Mouse (Mus musculus) MEL (cell line): ENCODE results near the gene Prkar2a. TPM values are rescaled to one million over a fixed set of nuclear protein-coding genes. Genes with fewer than 3 reads are reported as not detected.

Experiments used
- DNase-seq: peaks from one replicate; pipeline ENCODE4 v3.0.0; 2011; ENCODE audit warnings: low read depth, low spot score
- H3K27ac ChIP-seq: 2 replicates; pipeline ENCODE4 v1.5.1; 2012; ENCODE audit warnings: low read depth, mild to moderate bottlenecking, control low read depth, low read length, moderate library complexity; ENCODE audit not compliant: control insufficient read depth
- H3K27me3 ChIP-seq, 2 experiments: fragments of 150-350 bp in 1 of 2; sonication (generic) in 1 of 2; 2 replicates each; pipeline ENCODE4 v1.6.1; 2012; ENCODE audit warnings: low read length in 2 of 2, mild to moderate bottlenecking in 2 of 2, improper control_type of control experiment in 1 of 2, moderate library complexity in 1 of 2; ENCODE audit not compliant: insufficient read depth in 2 of 2, control insufficient read depth in 1 of 2
- H3K36me3 ChIP-seq, 2 experiments: 2 replicates each; pipeline ENCODE4 v1.6.1; 2012 to 2014; ENCODE audit warnings: low read length in 2 of 2, improper control_type of control experiment in 1 of 2, inconsistent platforms in 1 of 2, mild to moderate bottlenecking in 1 of 2; ENCODE audit not compliant: insufficient read depth in 2 of 2, control insufficient read depth in 1 of 2
- H3K4me1 ChIP-seq, 2 experiments: fragments of 150-350 bp in 1 of 2; sonication (generic) in 1 of 2; 2 replicates each; pipeline ENCODE4 v1.6.1; 2012; ENCODE audit warnings: low read length in 2 of 2, improper control_type of control experiment in 1 of 2, mild to moderate bottlenecking in 1 of 2; ENCODE audit not compliant: insufficient read depth in 2 of 2, control insufficient read depth in 1 of 2
- H3K4me3 ChIP-seq, 2 experiments: fragments of 150-350 bp in 1 of 2; sonication (generic) in 1 of 2; 2 replicates each; pipeline ENCODE4 v1.5.1; 2012; ENCODE audit warnings: low read depth in 2 of 2, low read length in 2 of 2, mild to moderate bottlenecking in 2 of 2, moderate library complexity in 2 of 2, control low read depth in 1 of 2, improper control_type of control experiment in 1 of 2; ENCODE audit not compliant: control insufficient read depth in 1 of 2, insufficient read depth in 1 of 2
- H3K79me2 ChIP-seq: 2 replicates; pipeline ENCODE4 v1.6.1; 2012; ENCODE audit warnings: mild to moderate bottlenecking, low read length, moderate library complexity; ENCODE audit not compliant: control insufficient read depth, poor library complexity, insufficient read depth
- H3K9ac ChIP-seq: 2 replicates; pipeline ENCODE4 v1.6.1; 2012; ENCODE audit warnings: low read depth, mild to moderate bottlenecking, control low read depth, low read length, moderate library complexity; ENCODE audit not compliant: control insufficient read depth, poor library complexity, severe bottlenecking
- H3K9me3 ChIP-seq: fragments of 150-350 bp; sonication (generic); replicated peaks from 2 replicates; pipeline ENCODE4 v1.6.1; 2012; ENCODE audit warnings: mild to moderate bottlenecking, low read length, improper control_type of control experiment, moderate library complexity; ENCODE audit not compliant: insufficient read depth
- CHD1 ChIP-seq: IDR thresholded peaks from 2 replicates; pipeline ENCODE4 v1.6.1; 2012; ENCODE audit warnings: low read depth, mild to moderate bottlenecking, inconsistent platforms, low read length, improper control_type of control experiment
- E2F4 ChIP-seq: IDR thresholded peaks from 2 replicates; pipeline ENCODE4 v1.6.1; 2011; ENCODE audit warnings: low read depth, low read length, improper control_type of control experiment, borderline replicate concordance
- ELF1 ChIP-seq: IDR thresholded peaks from 2 replicates; pipeline ENCODE4 v1.6.1; 2014; ENCODE audit warnings: low read depth, mild to moderate bottlenecking, inconsistent platforms, low read length, improper control_type of control experiment, moderate library complexity
- HCFC1 ChIP-seq: IDR thresholded peaks from 2 replicates; pipeline ENCODE4 v1.6.1; 2012; ENCODE audit warnings: low read depth, mild to moderate bottlenecking, inconsistent platforms, low read length, improper control_type of control experiment, moderate library complexity
- MAFK ChIP-seq: IDR thresholded peaks from 2 replicates; pipeline ENCODE4 v1.6.1; 2011; ENCODE audit warnings: low read depth, mild to moderate bottlenecking, low read length, improper control_type of control experiment, borderline replicate concordance
- MXI1 ChIP-seq: IDR thresholded peaks from 2 replicates; pipeline ENCODE4 v1.6.1; 2011; ENCODE audit warnings: mild to moderate bottlenecking, low read depth, low read length, improper control_type of control experiment
- NELFE ChIP-seq: IDR thresholded peaks from 2 replicates; pipeline ENCODE4 v1.6.1; 2011; ENCODE audit warnings: low read depth, low read length, improper control_type of control experiment
- NRF1 ChIP-seq: IDR thresholded peaks from 2 replicates; pipeline ENCODE4 v1.6.1; 2014; ENCODE audit warnings: low read depth, mild to moderate bottlenecking, inconsistent platforms, low read length, improper control_type of control experiment, moderate library complexity; ENCODE audit not compliant: poor library complexity, insufficient read depth, severe bottlenecking
- POLR2A ChIP-seq, 2 experiments: IDR thresholded peaks; 2 replicates each; pipeline ENCODE4 v1.6.1; 2011 to 2012; ENCODE audit warnings: low read length in 2 of 2, mild to moderate bottlenecking in 2 of 2, control low read depth in 1 of 2, improper control_type of control experiment in 1 of 2, low read depth in 1 of 2, moderate library complexity in 1 of 2; ENCODE audit not compliant: control insufficient read depth in 1 of 2, insufficient read depth in 1 of 2, poor library complexity in 1 of 2
- POLR2AphosphoS2 ChIP-seq: IDR thresholded peaks from 2 replicates; pipeline ENCODE4 v1.6.1; 2011; ENCODE audit warnings: low read length, improper control_type of control experiment
- SIN3A ChIP-seq: IDR thresholded peaks from 2 replicates; pipeline ENCODE4 v1.6.1; 2012; ENCODE audit warnings: low read length, improper control_type of control experiment, inconsistent platforms
- SMC3 ChIP-seq: IDR thresholded peaks from 2 replicates; pipeline ENCODE4 v1.6.1; 2011; ENCODE audit warnings: low read depth, low read length, improper control_type of control experiment
- USF1 ChIP-seq: IDR thresholded peaks from 2 replicates; pipeline ENCODE4 v1.6.1; 2014; ENCODE audit warnings: low read depth, mild to moderate bottlenecking, inconsistent platforms, low read length, improper control_type of control experiment, moderate library complexity
- ZC3H11A ChIP-seq: IDR thresholded peaks from 2 replicates; pipeline ENCODE4 v1.6.1; 2012; ENCODE audit warnings: low read depth, mild to moderate bottlenecking, inconsistent platforms, low read length, improper control_type of control experiment
- ZKSCAN1 ChIP-seq: IDR thresholded peaks from 2 replicates; pipeline ENCODE4 v1.6.1; 2012; ENCODE audit warnings: low read depth, mild to moderate bottlenecking, inconsistent platforms, low read length, improper control_type of control experiment, moderate library complexity
- ZNF384 ChIP-seq: IDR thresholded peaks from 2 replicates; pipeline ENCODE4 v1.6.1; 2012; ENCODE audit warnings: low read depth, mild to moderate bottlenecking, inconsistent platforms, low read length, improper control_type of control experiment
- polyA plus RNA-seq, 2 experiments: library from polyadenylated mRNA; stranded (reverse) in 1 of 2; unstranded in 1 of 2; fragments of >175 nt in 1 of 2; fragments of >200 nt in 1 of 2; gene quantifications; 2 replicates each; pipeline versions ENCODE4 v1.2.1 to v1.2.4; 2012; ENCODE audit warnings: low replicate concordance in 2 of 2, low read depth in 1 of 2; ENCODE audit not compliant: insufficient read length in 2 of 2, insufficient read depth in 1 of 2, missing spikeins in 1 of 2
- total RNA-seq: library from RNA; depleted of rRNA; stranded (reverse); fragments of 300-350 nt; gene quantifications from 2 replicates; pipeline ENCODE4 v1.2.3, GENCODE M21; 2012

Gene Prkar2a
- total and polyA plus RNA-seq, 3 experiments, result 22.4 to 230 (median 87.9) TPM

GRCm38 (mm10) chr9:108783548-108784463 lies 94.7 kb downstream of the Prkar2a start, which contains the start of gene Ip6k2:
Gene Ip6k2, plus strand, starts transcription at chr9:108783796.
- no peak within 1 kb of the TSS for H3K27ac ChIP-seq
- TF ChIP-seq ZKSCAN1 (no peak), SIN3A (peak; percentile 67; the same call in 1 of the 2 replicates), POLR2A (IDR thresholded peaks at IDR 0.05; ENCODE audit: control insufficient read depth in 1 of 2, insufficient read depth in 1 of 2, low read depth in 1 of 2, low read length in 2 of 2, poor library complexity in 1 of 2) (peak; percentile 45 to 74; a peak in 3 of 4 replicates), NRF1 (peak; percentile 79), ELF1 (peak; percentile 78; the same call in 1 of the 2 replicates), NELFE (peak; percentile 49; the same call in 1 of the 2 replicates), USF1 (no peak), HCFC1 (peak; percentile 76), POLR2AphosphoS2 (peak; percentile 46; the same call in 1 of the 2 replicates), MXI1 (peak; percentile 71)
- H3K36me3 ChIP-seq, result peaks cover 0 to 13% of the 10 kb centered on the region in 2 experiments; a peak in 2 of 4 replicates
- peaks cover 38% of the 10 kb centered on the region for H3K79me2 ChIP-seq
- H3K4me1 ChIP-seq, result peaks cover 0 to 6% of the 10 kb centered on the region in 2 experiments; a peak in 3 of 4 replicates
- H3K9me3 ChIP-seq, result no peaks in the 10 kb centered on the region
- H3K4me3 ChIP-seq, result peak within 1 kb of the TSS; percentile 87 to 94
- peak; percentile 95 for DNase-seq
- H3K9ac ChIP-seq, result peak within 1 kb of the TSS; percentile 75
- H3K27me3 ChIP-seq, result no peaks in the 10 kb centered on the region

- no peak overlapping the region for H3K9ac ChIP-seq
- no peaks in the 10 kb centered on the region for H3K27me3 ChIP-seq
- TF ChIP-seq SMC3 (no peak), NELFE (no peak), CHD1 (no peak), MAFK (no peak), ZC3H11A (no peak), ZNF384 (no peak), POLR2AphosphoS2 (no peak), SIN3A (no peak), E2F4 (no peak)
- TF ChIP-seq, all 39 proteins: peak for 0
- Histone ChIP-seq H3K36me3 (peaks cover 0 to 13% of the 10 kb centered on the region in 2 experiments; a peak in 2 of 4 replicates), H3K4me1 (peaks cover 0 to 6% of the 10 kb centered on the region in 2 experiments; a peak in 3 of 4 replicates), H3K4me3 (no peak overlapping the region), H3K79me2 (peaks cover 41% of the 10 kb centered on the region), H3K27ac (no peak overlapping the region), H3K9me3 (no peaks in the 10 kb centered on the region)
- no peak for DNase-seq
Measured at GRCm38 (mm10) chr9:108785416-108785815, 96.3 kb downstream of the Prkar2a start.
